Mouse (Mus musculus): Measurements from ENCODE around the gene Slc48a1. TPM values are rescaled to one million over a fixed set of nuclear protein-coding genes. Genes with fewer than 3 reads are reported as not detected.
A peak's percentile ranks its signal among the peaks of the same experiment; 100 is the strongest.

The Slc48a1 gene
- polyA plus RNA-seq, 1 experiment from 2014 or later, result 46.8 TPM

GRCm38 (mm10) chr15:97742600-97742999 lies 35.7 kb upstream of the Slc48a1 start:
- no peaks in the 10 kb centered on the region for H3K27me3 ChIP-seq (ENCODE audit: control insufficient read depth, insufficient read depth, low read depth, low read length)
- no peak overlapping the region for H3K4me2 ChIP-seq (ENCODE audit: low read depth, low read length)
- no peak overlapping the region for H3K9ac ChIP-seq (ENCODE audit: low read length)
- no peak overlapping the region for H3K27ac ChIP-seq (ENCODE audit: low read length)
- no peak overlapping the region for H3K4me3 ChIP-seq (ENCODE audit: low read length)
- no peaks in the 10 kb centered on the region for H3K9me3 ChIP-seq (ENCODE audit: control insufficient read depth, low read length)
- no peak for ATAC-seq (ENCODE audit: low read depth)
- H3K36me3 ChIP-seq (ENCODE audit: control insufficient read depth, insufficient read depth, low read length), result peaks cover 3% of the 10 kb centered on the region; the same call in 1 of the 2 replicates
- WGBS, result 72% methylated on average over 4 of the region's 4 CpGs
- H3K4me1 ChIP-seq (replicated peaks; ENCODE audit: control insufficient read depth, insufficient read depth, low read length), result no peaks in the 10 kb centered on the region

- Histone ChIP-seq H3K36me3 (ENCODE audit: control insufficient read depth, insufficient read depth, low read length) (peaks cover 3% of the 10 kb centered on the region; the same call in 1 of the 2 replicates), H3K27ac (ENCODE audit: low read length) (no peak overlapping the region), H3K9ac (ENCODE audit: low read length) (no peak overlapping the region), H3K4me2 (ENCODE audit: low read depth, low read length) (no peak overlapping the region), H3K9me3 (ENCODE audit: control insufficient read depth, low read length) (no peaks in the 10 kb centered on the region), H3K27me3 (ENCODE audit: control insufficient read depth, insufficient read depth, low read depth, low read length) (no peaks in the 10 kb centered on the region), H3K4me3 (ENCODE audit: low read length) (no peak overlapping the region), H3K4me1 (replicated peaks; ENCODE audit: control insufficient read depth, insufficient read depth, low read length) (no peaks in the 10 kb centered on the region)
- 81% methylated on average over 5 of the region's 5 CpGs for WGBS
- no peak for ATAC-seq (ENCODE audit: low read depth)
Measured at GRCm38 (mm10) chr15:97743210-97743609, 35.1 kb upstream of the Slc48a1 start.

GRCm38 (mm10) chr15:97743961-97744525 lies 34.3 kb upstream of the Slc48a1 start:
- no peaks in the 10 kb centered on the region for H3K9me3 ChIP-seq (ENCODE audit: control insufficient read depth, low read length)
- no peak overlapping the region for H3K4me2 ChIP-seq (ENCODE audit: low read depth, low read length)
- no peak overlapping the region for H3K27ac ChIP-seq (ENCODE audit: low read length)
- no peak overlapping the region for H3K4me3 ChIP-seq (ENCODE audit: low read length)
- WGBS, result 55% methylated on average over 12 of the region's 12 CpGs
- no peaks in the 10 kb centered on the region for H3K4me1 ChIP-seq (replicated peaks; ENCODE audit: control insufficient read depth, insufficient read depth, low read length)
- no peaks in the 10 kb centered on the region for H3K27me3 ChIP-seq (ENCODE audit: control insufficient read depth, insufficient read depth, low read depth, low read length)
- no peak overlapping the region for H3K9ac ChIP-seq (ENCODE audit: low read length)
- ATAC-seq (ENCODE audit: low read depth), result no peak
- peaks cover 3% of the 10 kb centered on the region; the same call in 1 of the 2 replicates for H3K36me3 ChIP-seq (ENCODE audit: control insufficient read depth, insufficient read depth, low read length)

GRCm38 (mm10) chr15:97744930-97745329 lies 33.4 kb upstream of the Slc48a1 start:
- Histone ChIP-seq H3K4me3 (ENCODE audit: low read length) (no peak overlapping the region), H3K27me3 (ENCODE audit: control insufficient read depth, insufficient read depth, low read depth, low read length) (no peaks in the 10 kb centered on the region), H3K4me1 (replicated peaks; ENCODE audit: control insufficient read depth, insufficient read depth, low read length) (peaks cover under 1% of the 10 kb centered on the region), H3K9me3 (ENCODE audit: control insufficient read depth, low read length) (no peaks in the 10 kb centered on the region), H3K36me3 (ENCODE audit: control insufficient read depth, insufficient read depth, low read length) (peaks cover 3% of the 10 kb centered on the region; the same call in 1 of the 2 replicates), H3K4me2 (ENCODE audit: low read depth, low read length) (no peak overlapping the region), H3K9ac (ENCODE audit: low read length) (no peak overlapping the region), H3K27ac (ENCODE audit: low read length) (no peak overlapping the region)
- ATAC-seq (ENCODE audit: low read depth), result peak; percentile 26; the same call in 1 of the 2 replicates
- WGBS, result 64% methylated on average over 10 of the region's 10 CpGs

GRCm38 (mm10) chr15:97745331-97745730 lies 33.0 kb upstream of the Slc48a1 start:
- ATAC-seq (ENCODE audit: low read depth), result peak; percentile 44; the same call in 1 of the 2 replicates
- 50% methylated on average over 10 of the region's 10 CpGs for WGBS
- H3K9me3 ChIP-seq (ENCODE audit: control insufficient read depth, low read length), result no peaks in the 10 kb centered on the region
- no peak overlapping the region for H3K9ac ChIP-seq (ENCODE audit: low read length)
- no peaks in the 10 kb centered on the region for H3K27me3 ChIP-seq (ENCODE audit: control insufficient read depth, insufficient read depth, low read depth, low read length)
- peaks cover 5% of the 10 kb centered on the region for H3K4me1 ChIP-seq (replicated peaks; ENCODE audit: control insufficient read depth, insufficient read depth, low read length)
- H3K4me2 ChIP-seq (ENCODE audit: low read depth, low read length), result no peak overlapping the region
- peaks cover 3% of the 10 kb centered on the region; the same call in 1 of the 2 replicates for H3K36me3 ChIP-seq (ENCODE audit: control insufficient read depth, insufficient read depth, low read length)
- no peak overlapping the region for H3K4me3 ChIP-seq (ENCODE audit: low read length)
- H3K27ac ChIP-seq (ENCODE audit: low read length), result no peak overlapping the region

GRCm38 (mm10) chr15:97746278-97746677 lies 32.0 kb upstream of the Slc48a1 start:
- no peak overlapping the region for H3K9ac ChIP-seq (ENCODE audit: low read length)
- no peak overlapping the region for H3K4me2 ChIP-seq (ENCODE audit: low read depth, low read length)
- 84% methylated on average over 10 of the region's 10 CpGs for WGBS
- no peaks in the 10 kb centered on the region for H3K9me3 ChIP-seq (ENCODE audit: control insufficient read depth, low read length)
- peaks cover 3% of the 10 kb centered on the region; the same call in 1 of the 2 replicates for H3K36me3 ChIP-seq (ENCODE audit: control insufficient read depth, insufficient read depth, low read length)
- H3K27ac ChIP-seq (ENCODE audit: low read length), result no peak overlapping the region
- no peak for ATAC-seq (ENCODE audit: low read depth)
- H3K4me3 ChIP-seq (ENCODE audit: low read length), result no peak overlapping the region
- no peaks in the 10 kb centered on the region for H3K27me3 ChIP-seq (ENCODE audit: control insufficient read depth, insufficient read depth, low read depth, low read length)
- H3K4me1 ChIP-seq (replicated peaks; ENCODE audit: control insufficient read depth, insufficient read depth, low read length), result peaks cover 14% of the 10 kb centered on the region

GRCm38 (mm10) chr15:97746748-97747147 lies 31.6 kb upstream of the Slc48a1 start:
- Histone ChIP-seq H3K4me3 (ENCODE audit: low read length) (no peak overlapping the region), H3K27me3 (ENCODE audit: control insufficient read depth, insufficient read depth, low read depth, low read length) (no peaks in the 10 kb centered on the region), H3K27ac (ENCODE audit: low read length) (no peak overlapping the region), H3K9me3 (ENCODE audit: control insufficient read depth, low read length) (no peaks in the 10 kb centered on the region), H3K9ac (ENCODE audit: low read length) (no peak overlapping the region), H3K4me1 (replicated peaks; ENCODE audit: control insufficient read depth, insufficient read depth, low read length) (peaks cover 14% of the 10 kb centered on the region), H3K36me3 (ENCODE audit: control insufficient read depth, insufficient read depth, low read length) (peaks cover 3% of the 10 kb centered on the region; the same call in 1 of the 2 replicates), H3K4me2 (ENCODE audit: low read depth, low read length) (no peak overlapping the region)
- ATAC-seq (ENCODE audit: low read depth), result no peak
- 87% methylated on average over 24 of the region's 24 CpGs for WGBS

GRCm38 (mm10) chr15:97747486-97747885 lies 30.8 kb upstream of the Slc48a1 start:
- 82% methylated on average over 4 of the region's 4 CpGs for WGBS
- Histone ChIP-seq H3K27ac (ENCODE audit: low read length) (no peak overlapping the region), H3K4me3 (ENCODE audit: low read length) (no peak overlapping the region), H3K4me1 (replicated peaks; ENCODE audit: control insufficient read depth, insufficient read depth, low read length) (peaks cover 14% of the 10 kb centered on the region), H3K9ac (ENCODE audit: low read length) (no peak overlapping the region), H3K9me3 (ENCODE audit: control insufficient read depth, low read length) (no peaks in the 10 kb centered on the region), H3K36me3 (ENCODE audit: control insufficient read depth, insufficient read depth, low read length) (peaks cover 3% of the 10 kb centered on the region; the same call in 1 of the 2 replicates), H3K27me3 (ENCODE audit: control insufficient read depth, insufficient read depth, low read depth, low read length) (no peaks in the 10 kb centered on the region), H3K4me2 (ENCODE audit: low read depth, low read length) (no peak overlapping the region)
- no peak for ATAC-seq (ENCODE audit: low read depth)

- 58% methylated on average over 10 of the region's 10 CpGs for WGBS
- no peak for ATAC-seq (ENCODE audit: low read depth)
- Histone ChIP-seq H3K9ac (ENCODE audit: low read length) (no peak overlapping the region), H3K4me2 (ENCODE audit: low read depth, low read length) (no peak overlapping the region), H3K27ac (ENCODE audit: low read length) (no peak overlapping the region), H3K36me3 (ENCODE audit: control insufficient read depth, insufficient read depth, low read length) (peaks cover 3% of the 10 kb centered on the region; the same call in 1 of the 2 replicates), H3K4me1 (replicated peaks; ENCODE audit: control insufficient read depth, insufficient read depth, low read length) (peaks cover 14% of the 10 kb centered on the region), H3K27me3 (ENCODE audit: control insufficient read depth, insufficient read depth, low read depth, low read length) (no peaks in the 10 kb centered on the region), H3K9me3 (ENCODE audit: control insufficient read depth, low read length) (no peaks in the 10 kb centered on the region), H3K4me3 (ENCODE audit: low read length) (no peak overlapping the region)
Measured at GRCm38 (mm10) chr15:97748309-97748708, 30.0 kb upstream of the Slc48a1 start.
